In genomic region chr2:180786732-180787131, GRCm38 (mm10) we compare ENCODE assay signal across 9 mouse cellular contexts. TPM values are rescaled to one million over a fixed set of nuclear protein-coding genes. Genes with fewer than 3 reads are reported as not detected.
A peak's percentile ranks its signal among the peaks of the same experiment; 100 is the strongest.
DNase-seq lines count a peak whose midpoint lies in the region; ATAC-seq and TF ChIP-seq lines count a peak whose summit lies in the region.
"Had no signal": no experiment of that assay in that cellular context is flagged by ENCODE, and none has a peak within 500 bp of the region (broad histone marks: within the 10 kb centered on the region; RNA-seq: fewer than 3 reads in every experiment).

No protein-coding gene starts in this region.

- H3K4me1 ChIP-seq in kidney, adult 2 months (ENCODE audit: control insufficient read depth, insufficient read depth, low read length): 0 out of 2 replicates have a peak, but pooled peaks cover 3% of the 10 kb centered on the region
- H3K4me1 ChIP-seq in kidney, embryonic 14.5 days (ENCODE audit: control insufficient read depth, insufficient read depth, low read length): no peaks in the 10 kb centered on the region
- H3K4me1 ChIP-seq in small intestine, adult 2 months (ENCODE audit: control insufficient read depth, insufficient read depth, insufficient read length, low read length): no peaks in the 10 kb centered on the region
- H3K4me1 ChIP-seq: liver, embryonic 15.5 days had no signal

- no peak overlapping the region for H3K27ac ChIP-seq in kidney, adult 2 months (ENCODE audit: insufficient read depth, low read depth, low read length)
- no peak overlapping the region for H3K27ac ChIP-seq in kidney, embryonic 14.5 days (ENCODE audit: low read depth, low read length)
- H3K27ac ChIP-seq in small intestine, adult 2 months (ENCODE audit: insufficient read depth, low read depth, low read length): no peak overlapping the region
- H3K27ac ChIP-seq: liver, embryonic 15.5 days had no signal

- H3K4me3 ChIP-seq in kidney, adult 2 months (ENCODE audit: insufficient read depth, low read depth, low read length): no peak overlapping the region
- no peak overlapping the region for H3K4me3 ChIP-seq in kidney, embryonic 14.5 days (ENCODE audit: low read length)
- H3K4me3 ChIP-seq in small intestine, adult 2 months (ENCODE audit: low read depth, low read length): no peak overlapping the region
- H3K4me3 ChIP-seq: liver, embryonic 15.5 days had no signal

- H3K9ac ChIP-seq in kidney, embryonic 14.5 days (ENCODE audit: low read depth, low read length): no peak overlapping the region
- H3K9ac ChIP-seq: liver, embryonic 15.5 days had no signal

- DNase-seq in kidney, adult 2 months: peak; percentile 36
- DNase-seq in 416B (ENCODE audit: low read depth): peak; percentile 67
- peak; percentile 70 to 74 for DNase-seq in B cell, adult 2 months
- peak; percentile 56 for DNase-seq in brain, embryonic 14.5 days (ENCODE audit: low read depth)
- DNase-seq in kidney, postnatal 4 days: peak; percentile 64 to 65

- H3K4me2 ChIP-seq in kidney, embryonic 14.5 days (replicated peaks; ENCODE audit: low read depth, low read length): no peak overlapping the region
- H3K4me2 ChIP-seq: liver, embryonic 15.5 days had no signal

- H3K9me3 ChIP-seq in kidney, embryonic 14.5 days (ENCODE audit: control insufficient read depth, low read length): no peaks in the 10 kb centered on the region
- H3K9me3 ChIP-seq: liver, embryonic 15.5 days had no signal

- no peaks in the 10 kb centered on the region for H3K36me3 ChIP-seq in kidney, adult 2 months (ENCODE audit: control insufficient read depth, insufficient read depth, low read length)
- no peaks in the 10 kb centered on the region for H3K36me3 ChIP-seq in kidney, embryonic 14.5 days (ENCODE audit: control insufficient read depth, insufficient read depth, low read length)
- no peaks in the 10 kb centered on the region for H3K36me3 ChIP-seq in small intestine, adult 2 months (ENCODE audit: control insufficient read depth, insufficient read depth, low read length)
- H3K36me3 ChIP-seq: liver, embryonic 15.5 days had no signal

- H3K27me3 ChIP-seq in kidney, adult 2 months (replicated peaks; ENCODE audit: control insufficient read depth, insufficient read depth, low read length): no peaks in the 10 kb centered on the region
- peaks cover 16% of the 10 kb centered on the region for H3K27me3 ChIP-seq in kidney, embryonic 14.5 days (ENCODE audit: control insufficient read depth, insufficient read depth, low read length)
- 0 out of 2 replicates have a peak, but pooled peaks cover 3% of the 10 kb centered on the region for H3K27me3 ChIP-seq in small intestine, adult 2 months (ENCODE audit: control insufficient read depth, insufficient read depth, low read length)

- no peak for TF ChIP-seq POLR2A in kidney, adult 2 months (IDR thresholded peaks at IDR 0.05; ENCODE audit: low read depth, low read length)
- TF ChIP-seq POLR2A in brain, embryonic 14.5 days (IDR thresholded peaks at IDR 0.05; ENCODE audit: borderline replicate concordance, extremely low read depth, insufficient read depth, insufficient read length, poor library complexity, severe bottlenecking): no peak
- TF ChIP-seq POLR2A in small intestine, adult 2 months (IDR thresholded peaks at IDR 0.05; ENCODE audit: low read depth, low read length): no peak

- peak; percentile 49 for TF ChIP-seq CTCF in kidney, adult 2 months (conservative IDR thresholded peaks at IDR 0.05; ENCODE audit: insufficient read depth, insufficient read length, low read depth, low read length)
- peak; percentile 66; the same call in 1 of the 2 replicates for TF ChIP-seq CTCF in brain, embryonic 14.5 days (IDR thresholded peaks at IDR 0.05; ENCODE audit: borderline replicate concordance, extremely low read depth, insufficient read depth, insufficient read length)
- TF ChIP-seq CTCF in small intestine, adult 2 months (IDR thresholded peaks at IDR 0.05; ENCODE audit: extremely low read depth, insufficient read length, insufficient replicate concordance, low read depth, low read length): 0 out of 2 replicates have a peak, but pooled peaks have one; percentile 8

- ATAC-seq in kidney, embryonic 14.5 days (ENCODE audit: low FRiP score, low TSS enrichment): no peak

RNA-seq across cellular contexts. Expression of gene Bhlhe23, which starts 10.0 kb away (rescaled TPM):
- polyA plus RNA-seq in kidney, adult 2 months (2012; rRNA removed): not detected in 2 replicates
- 0.10 TPM in 1 of 2 replicates, not detected in the other for polyA plus RNA-seq in kidney, embryonic 14.5 days (2014; fragmentation: Nextera tagmentation; extraction: Ambion mirVana)
- polyA plus RNA-seq in brain, embryonic 14.5 days (2012; rRNA removed): 8.5 and 10.6 TPM in 2 replicates
- not detected in 2 replicates for polyA plus RNA-seq in small intestine, adult 2 months (2012; rRNA removed)
- polyA plus RNA-seq: liver, embryonic 15.5 days; stomach, embryonic 14.5 days had no signal

Comparison
In these comparisons a context has a peak if more than half of its experiments do, and no peak if none do; other contexts are left out.
1. CTCF ChIP-seq: peak in every context shown above with its lines; median percentile 66 in brain, embryonic 14.5 days; 49 in kidney, adult 2 months; 8 in small intestine, adult 2 months.